8 mouse cellular contexts compared by ENCODE assay signal in the genomic region with DNA sequence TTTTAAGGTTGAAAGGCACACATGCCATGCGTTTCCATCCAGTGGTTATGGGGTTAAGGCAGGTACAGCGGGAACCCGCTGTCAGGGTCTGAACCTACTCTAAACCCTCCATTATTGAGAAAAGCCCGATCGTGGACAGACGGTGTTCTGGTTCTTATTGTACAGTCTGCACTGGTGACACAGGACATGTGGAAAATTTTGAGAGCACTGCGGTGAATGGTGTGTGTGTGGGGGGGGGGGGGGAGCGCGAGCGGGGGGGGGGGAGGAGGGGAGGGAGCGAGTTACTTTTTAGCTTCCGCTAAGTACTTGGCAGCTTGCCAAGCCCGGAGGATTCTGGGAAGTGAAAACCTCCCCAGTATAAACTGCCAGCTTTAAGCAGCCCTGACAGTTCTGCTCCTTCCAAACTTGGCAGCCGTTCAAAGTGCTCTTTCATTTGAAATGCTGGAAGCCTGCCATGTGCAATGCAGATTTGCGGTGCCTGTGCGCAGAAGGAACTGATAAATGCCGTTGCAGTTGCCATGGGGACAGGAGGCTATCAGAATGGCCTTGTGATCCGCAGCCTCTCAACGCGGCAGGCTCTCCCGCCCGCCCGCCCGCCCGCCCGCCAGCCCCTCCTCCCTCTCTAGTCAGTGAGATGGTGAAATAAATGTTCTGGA. TPM values are rescaled to one million over a fixed set of nuclear protein-coding genes. Genes with fewer than 3 reads are reported as not detected.
DNase-seq lines count a peak whose midpoint lies in the region; ATAC-seq and TF ChIP-seq lines count a peak whose summit lies in the region.

No protein-coding gene starts in this region.

- H3K4me2 ChIP-seq in hindbrain, embryonic 11.5 days (replicated peaks; ENCODE audit: low read depth, low read length) = peak overlapping the region; percentile 52
- peak overlapping the region; percentile 81 for H3K4me2 ChIP-seq in lung, embryonic 16.5 days (ENCODE audit: low read depth, low read length)

- peak; percentile 60; the same call in 1 of the 2 replicates for TF ChIP-seq POLR2A in thymus, adult 2 months (IDR thresholded peaks at IDR 0.05; ENCODE audit: control insufficient read depth, extremely low read depth, insufficient read depth, low read length, poor library complexity)

- peak overlapping the region; percentile 94 for H3K27ac ChIP-seq in hindbrain, embryonic 11.5 days (ENCODE audit: low read depth, low read length)
- H3K27ac ChIP-seq in lung, embryonic 16.5 days (ENCODE audit: low read length) = peak overlapping the region; percentile 100
- H3K27ac ChIP-seq in thymus, adult 2 months (ENCODE audit: control insufficient read depth, insufficient read depth, low read length) = peak overlapping the region; percentile 100

- no peaks in the 10 kb centered on the region for H3K36me3 ChIP-seq in hindbrain, embryonic 11.5 days (ENCODE audit: control insufficient read depth, insufficient read depth, low read length)
- no peaks in the 10 kb centered on the region for H3K36me3 ChIP-seq in lung, embryonic 16.5 days (ENCODE audit: control insufficient read depth, insufficient read depth, low read length)
- no peaks in the 10 kb centered on the region for H3K36me3 ChIP-seq in thymus, adult 2 months (ENCODE audit: control insufficient read depth, insufficient read depth, low read length)

- H3K4me3 ChIP-seq in hindbrain, embryonic 11.5 days (ENCODE audit: low read depth, low read length) = peak overlapping the region; percentile 15
- H3K4me3 ChIP-seq in lung, embryonic 16.5 days (ENCODE audit: low read length) = peak overlapping the region; percentile 43
- peak overlapping the region; percentile 54 for H3K4me3 ChIP-seq in thymus, adult 2 months (ENCODE audit: control insufficient read depth, insufficient read depth, low read length)

- peaks cover 53% of the 10 kb centered on the region for H3K4me1 ChIP-seq in hindbrain, embryonic 11.5 days (replicated peaks; ENCODE audit: control insufficient read depth, insufficient read depth, low read length)
- peaks cover 89% of the 10 kb centered on the region for H3K4me1 ChIP-seq in lung, embryonic 16.5 days (replicated peaks; ENCODE audit: control insufficient read depth, insufficient read depth, low read length)
- H3K4me1 ChIP-seq in thymus, adult 2 months (replicated peaks; ENCODE audit: control insufficient read depth, insufficient read depth, low read length) = peaks cover 64% of the 10 kb centered on the region

- H3K27me3 ChIP-seq in hindbrain, embryonic 11.5 days (ENCODE audit: control insufficient read depth, insufficient read depth, low read length) = peaks cover 2% of the 10 kb centered on the region; the same call in 1 of the 2 replicates
- no peaks in the 10 kb centered on the region for H3K27me3 ChIP-seq in lung, embryonic 16.5 days (ENCODE audit: control insufficient read depth, insufficient read depth, low read depth, low read length)
- H3K27me3 ChIP-seq in thymus, adult 2 months (ENCODE audit: control insufficient read depth, insufficient read depth, low read length) = no peaks in the 10 kb centered on the region

- no peak for TF ChIP-seq CTCF in thymus, adult 2 months (IDR thresholded peaks at IDR 0.05; ENCODE audit: borderline replicate concordance, control insufficient read depth, extremely low read depth, insufficient read depth, low read length, poor library complexity)

- DNase-seq in Muller cell, postnatal 12 days (ENCODE audit: inconsistent ontology term) = peak; percentile 98
- peak; percentile 98 for DNase-seq in cerebellum, adult 9-11 months
- peak; percentile 98 to 100 for DNase-seq in frontal cortex, adult 2 months (ENCODE audit: extremely low spot score in 1 of 2, low spot score in 1 of 2)
- DNase-seq in hindbrain, embryonic 11.5 days (ENCODE audit: low spot score) = peak; percentile 93
- DNase-seq in layer of hippocampus, adult 9-11 months = peak; percentile 99
- DNase-seq in ovary, adult 18-20 months (ENCODE audit: low spot score) = peak; percentile 99
- DNase-seq in thymus, adult 2 months = peak; percentile 96

- no peaks in the 10 kb centered on the region for H3K9me3 ChIP-seq in hindbrain, embryonic 11.5 days (ENCODE audit: control insufficient read depth, low read length)
- no peaks in the 10 kb centered on the region for H3K9me3 ChIP-seq in lung, embryonic 16.5 days (ENCODE audit: control insufficient read depth, low read length)

- H3K9ac ChIP-seq in hindbrain, embryonic 11.5 days (ENCODE audit: low read depth, low read length) = peak overlapping the region; percentile 49
- H3K9ac ChIP-seq in lung, embryonic 16.5 days (ENCODE audit: low read length) = peak overlapping the region; percentile 72

- ATAC-seq in hindbrain, embryonic 11.5 days (ENCODE audit: low FRiP score) = peak; percentile 86
- ATAC-seq in lung, embryonic 16.5 days (ENCODE audit: low read depth) = peak; percentile 85

- under 1% methylated on average over 21 of the region's 26 CpGs for WGBS in hindbrain, embryonic 11.5 days
- 0% methylated on average over 21 of the region's 26 CpGs for WGBS in lung, embryonic 16.5 days
- WGBS in thymus, adult 2 months = under 1% methylated on average over 23 of the region's 26 CpGs

RNA-seq across cellular contexts. Expression of gene Irf2bpl, which starts 9.7 kb away (rescaled TPM):
- 48.5 and 50.2 TPM in 2 replicates for polyA plus RNA-seq in frontal cortex, adult 2 months (2012; rRNA removed)
- 16.0 and 21.3 TPM in 2 replicates for polyA plus RNA-seq in hindbrain, embryonic 11.5 days (2014; fragmentation: Nextera tagmentation; extraction: Ambion mirVana)
- polyA plus RNA-seq in lung, embryonic 16.5 days (2015; fragmentation: Nextera tagmentation; extraction: Ambion mirVana) = 28.8 and 34.2 TPM in 2 replicates
- 38.6 and 46.1 TPM in 2 replicates for polyA plus RNA-seq in thymus, adult 2 months (2012; rRNA removed)

RNA-seq across cellular contexts. Expression of gene Cipc, which starts 52.5 kb away (rescaled TPM):
- 76.1 and 78.2 TPM in 2 replicates for polyA plus RNA-seq in frontal cortex, adult 2 months (2012; rRNA removed)
- polyA plus RNA-seq in hindbrain, embryonic 11.5 days (2014; fragmentation: Nextera tagmentation; extraction: Ambion mirVana) = 32.2 and 39.5 TPM in 2 replicates
- polyA plus RNA-seq in lung, embryonic 16.5 days (2015; fragmentation: Nextera tagmentation; extraction: Ambion mirVana) = 18.9 and 20.2 TPM in 2 replicates
- 43.8 and 56.5 TPM in 2 replicates for polyA plus RNA-seq in thymus, adult 2 months (2012; rRNA removed)

Comparison
In these comparisons a context has a peak if more than half of its experiments do, and no peak if none do; other contexts are left out.
1. Peak in every context shown above with its lines: DNase-seq, ATAC-seq, H3K4me3 ChIP-seq and H3K27ac ChIP-seq.